Mouse (Mus musculus): Measurements from ENCODE around the gene Cbx7. TPM values are rescaled to one million over a fixed set of nuclear protein-coding genes. Genes with fewer than 3 reads are reported as not detected.

Gene Cbx7
- total and polyA plus RNA-seq, 3 experiments, result 8.1 to 12.4 (median 12.1) TPM

DNA sequence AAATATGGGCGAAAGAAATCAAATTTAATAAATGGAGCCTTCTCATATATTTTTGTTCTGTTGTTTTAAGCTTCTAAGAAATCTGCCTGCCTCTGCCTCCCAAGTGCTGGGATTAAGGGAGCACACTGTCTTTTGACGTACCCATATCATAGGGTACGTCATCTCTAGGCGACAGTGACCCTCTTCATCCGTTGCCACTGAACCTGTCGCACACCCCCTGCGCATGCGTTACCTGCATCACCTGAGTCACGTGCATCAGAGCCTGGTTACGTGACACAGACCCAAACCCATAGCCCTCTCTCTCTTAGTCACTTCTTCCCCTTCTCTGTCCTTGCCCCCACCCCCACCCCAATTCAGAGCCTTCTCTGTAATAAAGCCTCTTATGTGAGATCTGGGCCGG lies 1.3 kb upstream of the Cbx7 start:
- Histone ChIP-seq H3K4me3 (replicated peaks in 1 of 3; ENCODE audit: low read depth in 2 of 3, low read length in 2 of 3, poor library complexity in 1 of 3) (no peak overlapping the region), H3K9ac (ENCODE audit: insufficient read depth, low read depth) (no peak overlapping the region), H3K36me3 (replicated peaks in 1 of 2; ENCODE audit: control insufficient read depth in 1 of 2, insufficient read depth in 1 of 2, low read length in 1 of 2) (no peaks in the 10 kb centered on the region), H3K27ac (ENCODE audit: insufficient read depth, low read depth) (no peak overlapping the region), H3K9me3 (replicated peaks; ENCODE audit: low read length) (no peaks in the 10 kb centered on the region), H3K4me2 (ENCODE audit: insufficient read depth, low read depth, poor library complexity, severe bottlenecking) (no peak overlapping the region), H3K27me3 (replicated peaks) (peaks cover 10% of the 10 kb centered on the region), H3K4me1 (ENCODE audit: control insufficient read depth in 1 of 2, insufficient read depth in 2 of 2) (peaks cover 0 to 4% of the 10 kb centered on the region in 2 experiments; a peak in 1 of 4 replicates), H3K79me2 (replicated peaks; ENCODE audit: control insufficient read depth, extremely low read depth, insufficient read depth, poor library complexity, severe bottlenecking) (no peaks in the 10 kb centered on the region)
- dilution Hi-C loops (cut with MboI; ENCODE audit: extremely low pct_ligation_motif_present, extremely low pct_unique_long_range_greater_than_20kb, low sequenced_read_pairs) (no loop called here), in situ Hi-C loops (cut with MboI; ENCODE audit: low pct_ligation_motif_present, low pct_unique_long_range_greater_than_20kb, low sequenced_read_pairs) (no loop called here)
- no peak for TF ChIP-seq MAZ (IDR thresholded peaks at IDR 0.05; ENCODE audit: low read depth, low read length)
- DNase-seq (ENCODE audit: extremely low read depth), result no peak

GRCm38 (mm10) chr15:79970491-79970890 lies 428 bp downstream of the Cbx7 start:
- in situ Hi-C loops (cut with MboI; ENCODE audit: low pct_ligation_motif_present, low pct_unique_long_range_greater_than_20kb, low sequenced_read_pairs) (no loop called here), dilution Hi-C loops (cut with MboI; ENCODE audit: extremely low pct_ligation_motif_present, extremely low pct_unique_long_range_greater_than_20kb, low sequenced_read_pairs) (no loop called here)
- H3K4me2 ChIP-seq (ENCODE audit: insufficient read depth, low read depth, poor library complexity, severe bottlenecking), result no peak overlapping the region
- no peak overlapping the region for H3K9ac ChIP-seq (ENCODE audit: insufficient read depth, low read depth)
- no peaks in the 10 kb centered on the region for H3K79me2 ChIP-seq (replicated peaks; ENCODE audit: control insufficient read depth, extremely low read depth, insufficient read depth, poor library complexity, severe bottlenecking)
- H3K27me3 ChIP-seq (replicated peaks), result peaks cover 13% of the 10 kb centered on the region
- H3K4me3 ChIP-seq (replicated peaks in 1 of 3; ENCODE audit: low read depth in 2 of 3, low read length in 2 of 3, poor library complexity in 1 of 3), result no peak overlapping the region
- DNase-seq (ENCODE audit: extremely low read depth), result no peak
- H3K9me3 ChIP-seq (replicated peaks; ENCODE audit: low read length), result no peaks in the 10 kb centered on the region
- no peaks in the 10 kb centered on the region for H3K36me3 ChIP-seq (replicated peaks in 1 of 2; ENCODE audit: control insufficient read depth in 1 of 2, insufficient read depth in 1 of 2, low read length in 1 of 2)
- no peak for TF ChIP-seq KAT2A (IDR thresholded peaks at IDR 0.05; ENCODE audit: insufficient replicate concordance, low read length)
- no peak for TF ChIP-seq ELF1 (IDR thresholded peaks at IDR 0.05; ENCODE audit: low read depth, low read length)
- TF ChIP-seq ZKSCAN1 (IDR thresholded peaks at IDR 0.05; ENCODE audit: borderline replicate concordance, low read depth, low read length), result no peak
- TF ChIP-seq JUN (IDR thresholded peaks at IDR 0.05; ENCODE audit: insufficient read depth, low read depth, low read length), result no peak
- TF ChIP-seq RCOR1 (conservative IDR thresholded peaks at IDR 0.05; ENCODE audit: low read depth, low read length), result no peak
- no peak for TF ChIP-seq RAD21 (IDR thresholded peaks at IDR 0.05; ENCODE audit: low read depth, low read length)
- no peak for TF ChIP-seq TCF12 (IDR thresholded peaks at IDR 0.05; ENCODE audit: low read depth, low read length)
- TF ChIP-seq IRF4 (IDR thresholded peaks at IDR 0.05; ENCODE audit: low read depth, low read length), result no peak
- no peak for TF ChIP-seq SIN3A (IDR thresholded peaks at IDR 0.05; ENCODE audit: low read length)
- no peak for TF ChIP-seq E2F4 (IDR thresholded peaks at IDR 0.05; ENCODE audit: insufficient replicate concordance, low read depth, low read length)
- TF ChIP-seq CHD1 (IDR thresholded peaks at IDR 0.05; ENCODE audit: low read depth, low read length), result no peak
- no peak for TF ChIP-seq MAFK (IDR thresholded peaks at IDR 0.05; ENCODE audit: insufficient replicate concordance, low read length)
- no peak for TF ChIP-seq CHD2 (IDR thresholded peaks at IDR 0.05; ENCODE audit: low read length)
- no peak for TF ChIP-seq UBTF (IDR thresholded peaks at IDR 0.05; ENCODE audit: low read depth, low read length)
- no peak for TF ChIP-seq NELFE (IDR thresholded peaks at IDR 0.05; ENCODE audit: low read depth, low read length)
- no peak for TF ChIP-seq NRF1 (IDR thresholded peaks at IDR 0.05; ENCODE audit: low read depth, low read length)
- no peak for TF ChIP-seq ZNF384 (IDR thresholded peaks at IDR 0.05; ENCODE audit: low read depth, low read length)
- TF ChIP-seq MXI1 (IDR thresholded peaks at IDR 0.05; ENCODE audit: low read depth, low read length), result no peak
- TF ChIP-seq GABPA (IDR thresholded peaks at IDR 0.05; ENCODE audit: insufficient replicate concordance, low read depth, low read length), result no peak
- TF ChIP-seq MAZ (IDR thresholded peaks at IDR 0.05; ENCODE audit: low read depth, low read length), result no peak
- H3K4me1 ChIP-seq (ENCODE audit: control insufficient read depth in 1 of 2, insufficient read depth in 2 of 2), result peaks cover 0 to 4% of the 10 kb centered on the region in 2 experiments; a peak in 1 of 4 replicates
- no peak overlapping the region for H3K27ac ChIP-seq (ENCODE audit: insufficient read depth, low read depth)
